Comparison of ENCODE assay signal across 24 mouse cellular contexts in genomic region chr6:7790040-7790439, GRCm38 (mm10).
"Had no signal": no experiment of that assay in that cellular context is flagged by ENCODE, and none has a peak within 500 bp of the region (broad histone marks: within the 10 kb centered on the region; RNA-seq: fewer than 3 reads in every experiment).

No protein-coding gene starts in this region.

- H3K4me2 ChIP-seq: heart, embryonic 12.5 days; hindbrain, embryonic 13.5 days; hindbrain, embryonic 15.5 days; intestine, embryonic 15.5 days; kidney, embryonic 15.5 days; limb, embryonic 13.5 days; limb, embryonic 15.5 days had no signal

- H3K36me3 ChIP-seq: heart, embryonic 10.5 days; heart, embryonic 12.5 days; hindbrain, embryonic 13.5 days; hindbrain, embryonic 15.5 days; intestine, embryonic 15.5 days; kidney, embryonic 15.5 days; limb, embryonic 13.5 days; limb, embryonic 15.5 days had no signal

- DNase-seq: gastrocnemius, adult 2 months; gastrocnemius, postnatal 10 days; gastrocnemius, postnatal 25 days; heart, adult 18-20 months; heart, postnatal 10 days; heart, postnatal 4 days; kidney, adult 11 months; kidney, adult 2 months; kidney, adult 9 months; kidney, postnatal 14 days; kidney, postnatal 36 days; layer of hippocampus, adult 9-11 months; layer of hippocampus, postnatal 36 days; left cerebral cortex, postnatal 4 days had no signal

- H3K27ac ChIP-seq: gastrocnemius, adult 2 months; heart, embryonic 10.5 days; hindbrain, embryonic 13.5 days; hindbrain, embryonic 15.5 days; intestine, embryonic 15.5 days; kidney, embryonic 15.5 days; kidney, postnatal 0 days; limb, embryonic 13.5 days; limb, embryonic 15.5 days had no signal

- ATAC-seq: inflammation-experienced regulatory T-cells, adult 6 months; intestine, embryonic 15.5 days had no signal

- H3K4me3 ChIP-seq: gastrocnemius, adult 2 months; heart, embryonic 10.5 days; heart, embryonic 12.5 days; hindbrain, embryonic 13.5 days; hindbrain, embryonic 15.5 days; intestine, embryonic 15.5 days; kidney, embryonic 15.5 days; limb, embryonic 13.5 days; limb, embryonic 15.5 days had no signal

- H3K27me3 ChIP-seq: heart, embryonic 12.5 days; hindbrain, embryonic 13.5 days; hindbrain, embryonic 15.5 days; intestine, embryonic 15.5 days; kidney, embryonic 15.5 days; limb, embryonic 13.5 days; limb, embryonic 15.5 days had no signal

- H3K9me3 ChIP-seq: heart, embryonic 10.5 days; heart, embryonic 12.5 days; hindbrain, embryonic 13.5 days; hindbrain, embryonic 15.5 days; intestine, embryonic 15.5 days; kidney, embryonic 15.5 days; limb, embryonic 13.5 days; limb, embryonic 15.5 days had no signal

- H3K4me1 ChIP-seq: heart, embryonic 10.5 days; heart, embryonic 12.5 days; intestine, embryonic 15.5 days; kidney, embryonic 15.5 days had no signal

- H3K9ac ChIP-seq: heart, embryonic 12.5 days; hindbrain, embryonic 13.5 days; hindbrain, embryonic 15.5 days; intestine, embryonic 15.5 days; kidney, embryonic 15.5 days; limb, embryonic 13.5 days; limb, embryonic 15.5 days had no signal
